Mouse (Mus musculus) liver, embryonic 14.5 days (tissue): ENCODE data around the gene Eif2b5. TPM values are rescaled to one million over a fixed set of nuclear protein-coding genes. Genes with fewer than 3 reads are reported as not detected.

ENCODE experiments used
- ATAC-seq: fragments of 200-750 bp; cut with Nextera tagmentation; 2 replicates; pipeline ENCODE4 v1.8.0; 2017; ENCODE audit warnings: moderate number of reproducible peaks, mild to moderate bottlenecking, moderate library complexity; ENCODE audit not compliant: insufficient read depth
- DNase-seq, 3 experiments: peaks; one replicate each; pipeline ENCODE4 v3.0.0-alpha.2; 2012 to 2013; ENCODE audit warnings: low read depth in 3 of 3, low spot score in 3 of 3
- H3K27ac ChIP-seq: fragments of 300-500 bp; sonication (generic); 2 replicates; pipeline ENCODE4 v1.5.1; 2014; ENCODE audit warnings: moderate library complexity, mild to moderate bottlenecking, control low read depth, inconsistent platforms
- H3K27me3 ChIP-seq: fragments of 300-500 bp; sonication (generic); 2 replicates; pipeline ENCODE4 v1.6.1; 2014; ENCODE audit warnings: mild to moderate bottlenecking, low read length, moderate library complexity; ENCODE audit not compliant: control insufficient read depth, insufficient read depth
- H3K36me3 ChIP-seq: fragments of 300-500 bp; sonication (generic); replicated peaks from 2 replicates; pipeline ENCODE4 v1.6.1; 2014; ENCODE audit warnings: low read depth; ENCODE audit not compliant: control insufficient read depth, insufficient read depth
- H3K4me1 ChIP-seq, 2 experiments: fragments of 200-500 bp in 1 of 2; fragments of 300-500 bp in 1 of 2; sonication (generic) in 1 of 2; replicated peaks; 2 replicates each; pipeline ENCODE4 v1.6.1; 2012 to 2014; ENCODE audit warnings: antibody characterized with exemption in 1 of 2, inconsistent platforms in 1 of 2, low read length in 1 of 2; ENCODE audit not compliant: control insufficient read depth in 2 of 2, insufficient read depth in 2 of 2
- H3K4me2 ChIP-seq: fragments of 300-500 bp; sonication (generic); 2 replicates; pipeline ENCODE4 v1.6.1; 2014; ENCODE audit warnings: low read depth, mild to moderate bottlenecking, control low read depth, moderate library complexity
- H3K4me3 ChIP-seq, 2 experiments: fragments of 200-500 bp in 1 of 2; fragments of 300-500 bp in 1 of 2; sonication (generic) in 1 of 2; 2 replicates each; pipeline ENCODE4 v1.5.1; 2012 to 2014; ENCODE audit warnings: low read depth in 2 of 2, low read length in 2 of 2, mild to moderate bottlenecking in 2 of 2, control low read depth in 1 of 2, inconsistent platforms in 1 of 2, moderate library complexity in 1 of 2; ENCODE audit not compliant: insufficient read depth in 1 of 2
- H3K9ac ChIP-seq: fragments of 300-500 bp; sonication (generic); replicated peaks from 2 replicates; pipeline ENCODE4 v1.6.1; 2014; ENCODE audit warnings: mild to moderate bottlenecking, control low read depth, moderate library complexity
- H3K9me3 ChIP-seq: fragments of 300-500 bp; sonication (generic); 2 replicates; pipeline ENCODE4 v1.6.1; 2016; ENCODE audit warnings: low read length, mixed read lengths; ENCODE audit not compliant: control insufficient read depth
- CTCF ChIP-seq: IDR thresholded peaks from 2 replicates; pipeline ENCODE4 v1.5.1; 2016; ENCODE audit warnings: antibody characterized with exemption, low read depth, control low read depth
- EP300 ChIP-seq: IDR thresholded peaks from 2 replicates; pipeline ENCODE4 v1.6.1; 2016; ENCODE audit warnings: antibody characterized with exemption, low read depth
- WGBS: fragments of 180-500 bp; shearing (Covaris S2); extraction: QIAGEN DNeasy Blood & Tissue Kit; methylation state at CpG from one replicate; pipeline ENCODE4 v1.1.7; 2014; ENCODE audit not compliant: insufficient replicate concordance; 5-methylcytosine and 5-hydroxymethylcytosine counted together
- polyA plus RNA-seq, 2 experiments: library from polyadenylated mRNA; depleted of rRNA in 1 of 2; stranded (reverse) in 1 of 2; unstranded in 1 of 2; fragments of >200 nt; fragmentation: Nextera tagmentation in 1 of 2; extraction: Ambion mirVana in 1 of 2; gene quantifications; 2 replicates each; pipeline versions ENCODE4 v1.2.1 to v1.2.3; 2012 to 2014

Gene Eif2b5
- polyA plus RNA-seq, 2 experiments, result 23.3 to 39.0 TPM

GRCm38 (mm10) chr16:20516726-20517201, 18.1 kb downstream of the Eif2b5 start, which contains the start of gene Dvl3:
Gene Dvl3, plus strand, starts transcription at chr16:20516982.
- Histone ChIP-seq H3K27me3 (no peaks in the 10 kb centered on the region), H3K4me1 (peaks cover 5 to 9% of the 10 kb centered on the region in 2 experiments; a peak in 3 of 4 replicates), H3K36me3 (no peaks in the 10 kb centered on the region; the same call in 1 of the 2 replicates), H3K27ac (peak within 1 kb of the TSS; percentile 43), H3K4me2 (peak within 1 kb of the TSS; percentile 77), H3K9me3 (no peaks in the 10 kb centered on the region), H3K4me3 (peak within 1 kb of the TSS; percentile 72 to 87), H3K9ac (peak within 1 kb of the TSS; percentile 88)
- ATAC-seq (peak; percentile 96), DNase-seq (peak; percentile 73 to 76 (median 75))
- TF ChIP-seq EP300, result no peak
- peak; percentile 65 for TF ChIP-seq CTCF
- under 1% methylated on average over 55 of the region's 55 CpGs for WGBS

GRCm38 (mm10) chr16:20517216-20517615, 18.6 kb downstream of the Eif2b5 start:
- under 1% methylated on average over 26 of the region's 26 CpGs for WGBS
- DNase-seq (no peak), ATAC-seq (peak; percentile 54)

GRCm38 (mm10) chr16:20517701-20518374, 19.2 kb downstream of the Eif2b5 start:
- no peak for TF ChIP-seq EP300
- TF ChIP-seq CTCF, result no peak
- DNase-seq (no peak), ATAC-seq (0 out of 2 replicates have a peak, but pooled peaks have one; percentile 11)
- Histone ChIP-seq H3K4me1 (peaks cover 5 to 9% of the 10 kb centered on the region in 2 experiments; a peak in 3 of 4 replicates), H3K36me3 (no peaks in the 10 kb centered on the region; the same call in 1 of the 2 replicates), H3K4me3 (peak overlapping the region; percentile 72 to 87), H3K27me3 (no peaks in the 10 kb centered on the region), H3K9ac (peak overlapping the region; percentile 88), H3K9me3 (no peaks in the 10 kb centered on the region), H3K27ac (peak overlapping the region; percentile 15; the same call in 1 of the 2 replicates), H3K4me2 (peak overlapping the region; percentile 77)
- WGBS, result 12% methylated on average over 6 of the region's 6 CpGs

More at GRCm38 (mm10) chr16:20517216-20517615, 18.6 kb downstream of the Eif2b5 start:
- H3K4me2 ChIP-seq, result peak overlapping the region; percentile 77
- H3K9ac ChIP-seq, result peak overlapping the region; percentile 88
- TF ChIP-seq CTCF, result no peak
- no peak for TF ChIP-seq EP300
- H3K36me3 ChIP-seq, result no peaks in the 10 kb centered on the region; the same call in 1 of the 2 replicates
- H3K9me3 ChIP-seq, result no peaks in the 10 kb centered on the region
- H3K27me3 ChIP-seq, result no peaks in the 10 kb centered on the region
- H3K4me1 ChIP-seq, result peaks cover 5 to 9% of the 10 kb centered on the region in 2 experiments; a peak in 3 of 4 replicates
- peak overlapping the region; percentile 72 to 87 for H3K4me3 ChIP-seq
- peak overlapping the region; percentile 43 for H3K27ac ChIP-seq

- Histone ChIP-seq H3K27ac (no peak overlapping the region), H3K9me3 (no peaks in the 10 kb centered on the region), H3K27me3 (no peaks in the 10 kb centered on the region), H3K9ac (no peak overlapping the region), H3K36me3 (peaks cover 14% of the 10 kb centered on the region; the same call in 1 of the 2 replicates), H3K4me3 (no peak overlapping the region), H3K4me1 (peaks cover 0 to 9% of the 10 kb centered on the region in 2 experiments; a peak in 3 of 4 replicates), H3K4me2 (no peak overlapping the region)
- ATAC-seq, result no peak
- WGBS, result 77% methylated on average over 10 of the region's 10 CpGs
- DNase-seq, result no peak
- no peak for TF ChIP-seq EP300
- TF ChIP-seq CTCF, result no peak
Observed at GRCm38 (mm10) chr16:20523886-20524285, 25.3 kb downstream of the Eif2b5 start.

- peak overlapping the region; percentile 39 for H3K27ac ChIP-seq
- WGBS, result 34% methylated on average over 5 of the region's 5 CpGs
- no peaks in the 10 kb centered on the region for H3K27me3 ChIP-seq
- peak in 1 of 3 experiments; percentile 26 for DNase-seq
- H3K9ac ChIP-seq, result 0 out of 2 replicates have a peak overlapping the region, but pooled peaks have one; percentile 23
- peaks cover 0 to 7% of the 10 kb centered on the region in 2 experiments; a peak in 2 of 4 replicates for H3K4me1 ChIP-seq
- H3K4me2 ChIP-seq, result peak overlapping the region; percentile 19; the same call in 1 of the 2 replicates
- peak; percentile 83 for ATAC-seq
- TF ChIP-seq EP300, result no peak; the same call in none of the 2 replicates
- TF ChIP-seq CTCF, result no peak
- peaks cover 24% of the 10 kb centered on the region for H3K36me3 ChIP-seq
- H3K9me3 ChIP-seq, result no peaks in the 10 kb centered on the region
- H3K4me3 ChIP-seq, result no peak overlapping the region
Observed at GRCm38 (mm10) chr16:20528779-20529178, 30.2 kb downstream of the Eif2b5 start.
